Mouse (Mus musculus) ZHBTc4 (cell line): ENCODE measurements around the gene Rrp12.

Experiments used
- DNase-seq: peaks from one replicate; pipeline ENCODE4 v3.0.0-alpha.2; 2011; ENCODE audit warnings: low read depth, low spot score

Rrp12 gene

DNA sequence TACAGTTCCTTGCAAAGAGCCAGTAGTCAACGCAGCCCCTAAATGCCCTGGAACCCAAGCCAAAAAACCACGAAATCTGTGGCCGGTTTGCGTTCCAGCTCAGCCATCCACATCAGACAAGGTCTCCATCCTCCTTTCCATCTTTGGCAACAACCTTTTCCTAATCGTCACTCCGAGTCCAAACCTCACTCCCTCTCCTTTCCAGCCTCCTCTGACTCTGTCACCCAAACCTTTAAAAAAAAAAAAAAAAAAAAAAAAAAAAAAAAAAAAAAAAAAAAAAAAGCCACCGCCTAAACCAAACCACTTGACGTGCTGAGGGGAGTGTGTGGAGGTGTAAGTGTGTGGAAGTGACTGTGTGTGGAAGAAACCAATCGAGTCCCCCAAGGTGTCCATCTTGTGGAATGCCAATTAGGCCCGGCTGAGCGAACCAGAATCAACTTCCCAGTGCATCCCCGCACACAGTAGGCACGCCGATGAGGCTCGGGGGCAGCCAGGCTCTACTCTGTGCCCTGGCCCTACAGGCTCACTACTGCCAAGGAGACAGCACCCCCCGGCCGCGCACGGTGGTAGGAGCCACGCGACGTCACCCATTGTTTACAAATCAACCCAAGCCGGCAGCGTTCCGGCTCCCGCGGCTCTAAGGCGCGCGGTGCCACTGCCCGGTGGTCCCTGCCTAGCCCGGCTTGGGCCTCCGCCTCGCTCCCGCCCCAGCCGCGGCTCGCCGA lies 66.4 kb downstream of the Rrp12 start, which contains the start of gene Frat1:
Gene Frat1, plus strand, starts transcription at position 590 of the 725 bp plus-strand sequence.
- DNase-seq = peak; percentile 94

DNA sequence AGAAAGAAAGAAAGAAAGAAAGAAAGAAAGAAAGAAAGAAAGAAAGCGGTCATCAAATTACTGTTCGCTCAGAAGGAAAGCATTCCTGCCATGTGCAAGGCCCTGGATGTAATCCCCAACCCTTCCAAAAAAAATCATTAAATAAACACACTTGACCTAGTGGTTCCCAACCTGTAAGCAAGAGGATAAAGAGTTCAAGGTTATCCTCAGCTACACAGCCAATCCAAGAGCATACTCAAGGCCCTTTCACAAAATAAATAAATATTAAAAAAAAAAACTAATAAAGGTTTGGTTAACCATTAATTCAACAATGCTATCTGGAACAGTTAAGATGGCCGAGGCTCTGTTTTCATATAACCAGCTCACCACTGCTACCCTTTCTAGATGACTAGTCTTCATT lies 67.0 kb downstream of the Rrp12 start:
- no peak for DNase-seq

DNA sequence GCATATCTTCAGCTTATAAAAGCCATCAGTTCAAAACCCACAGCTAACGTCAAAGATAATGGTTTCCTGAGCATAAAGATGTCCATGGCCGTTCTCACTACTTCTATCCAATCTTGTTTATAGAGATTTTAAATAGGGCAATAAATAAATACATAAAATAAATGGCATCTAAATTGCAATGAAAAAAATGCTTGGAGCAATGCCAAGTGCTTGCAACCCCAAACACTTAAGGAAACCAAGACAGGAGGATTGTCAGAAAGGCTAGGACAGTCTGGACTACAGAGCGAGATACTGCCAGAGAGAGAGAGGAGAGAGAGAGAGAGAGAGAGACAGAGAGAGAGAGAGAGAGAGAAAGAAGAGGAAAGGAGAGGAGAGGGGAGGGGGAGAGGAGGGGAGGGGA lies 69.4 kb downstream of the Rrp12 start:
- no peak for DNase-seq

DNA sequence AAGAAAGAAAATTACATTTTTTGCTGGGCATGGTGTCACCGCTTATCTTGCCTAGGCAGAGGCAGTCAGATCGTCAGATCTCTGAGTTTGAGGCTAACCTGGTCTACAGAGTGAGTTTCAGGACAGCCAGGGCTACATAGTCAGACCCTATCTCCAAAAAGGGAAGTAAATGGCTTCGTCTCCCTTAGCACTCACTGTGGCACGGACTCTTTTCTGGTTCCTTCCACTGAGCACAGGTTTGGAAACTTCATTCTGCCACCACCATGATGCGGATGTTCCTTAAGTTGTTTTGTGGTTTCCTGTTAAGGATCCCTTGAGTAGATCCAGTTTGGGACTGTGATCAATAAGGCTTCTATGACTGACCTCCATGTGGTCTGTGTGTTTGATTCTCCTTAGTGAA lies 71.0 kb downstream of the Rrp12 start:
- no peak for DNase-seq

DNA sequence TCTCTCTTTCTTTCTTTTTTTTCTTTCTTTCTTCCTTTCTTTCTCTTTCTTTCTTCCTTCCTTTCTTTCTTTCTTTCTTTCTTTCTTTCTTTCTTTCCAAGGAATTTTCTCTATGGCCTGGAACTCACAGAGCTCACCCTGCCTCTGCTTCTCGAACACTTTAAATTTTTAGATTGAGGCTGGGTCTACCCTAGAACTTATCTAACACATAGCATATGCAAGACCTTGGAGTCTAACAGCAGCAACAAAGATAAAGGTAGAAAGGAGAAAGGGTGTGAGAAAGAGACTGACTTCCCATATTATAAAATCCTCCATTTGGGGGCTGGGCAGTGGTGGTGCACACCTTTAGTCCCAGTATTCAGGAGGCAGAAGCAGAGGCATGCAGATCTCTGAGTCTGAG lies 73.4 kb downstream of the Rrp12 start:
- DNase-seq = no peak

DNA sequence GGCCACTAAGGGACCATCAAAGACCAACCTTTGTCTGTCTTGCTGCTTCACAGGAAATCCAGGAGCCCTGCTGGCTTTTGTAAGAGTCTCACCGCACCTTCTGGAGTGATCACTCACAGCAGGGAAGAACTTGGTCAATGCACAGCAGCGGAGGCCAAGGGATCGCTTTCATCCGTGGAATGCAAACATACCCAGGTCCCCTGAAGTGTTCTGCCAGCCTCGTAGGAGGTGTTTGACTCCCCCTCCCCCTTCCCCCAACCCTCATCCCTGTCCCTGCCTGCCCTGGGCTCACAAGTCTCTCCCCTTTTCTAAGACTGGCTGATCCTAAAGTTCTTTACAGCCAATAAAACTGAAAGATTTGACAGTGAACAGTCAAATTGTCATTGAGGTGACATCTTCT lies 74.5 kb downstream of the Rrp12 start:
- peak; percentile 86 for DNase-seq

DNA sequence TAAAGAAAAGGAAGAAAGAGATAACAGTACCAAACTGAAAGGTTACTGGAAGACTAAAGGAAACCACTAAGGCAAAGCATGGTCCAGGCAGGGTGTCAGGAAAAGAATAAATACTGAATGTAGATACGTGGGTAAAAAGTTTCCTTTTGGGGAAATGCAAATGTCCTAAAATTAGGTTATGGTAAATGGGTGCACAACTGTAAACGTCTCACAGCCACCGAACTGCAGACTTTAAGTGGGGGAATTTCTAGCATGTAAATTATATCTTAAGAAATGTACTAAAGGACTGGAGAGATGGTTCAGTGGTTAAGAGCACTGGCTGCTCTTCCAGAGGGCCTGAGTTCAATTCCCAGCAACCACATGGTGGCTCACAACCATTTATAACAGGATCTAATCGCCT lies 77.2 kb downstream of the Rrp12 start:
- no peak for DNase-seq

DNA sequence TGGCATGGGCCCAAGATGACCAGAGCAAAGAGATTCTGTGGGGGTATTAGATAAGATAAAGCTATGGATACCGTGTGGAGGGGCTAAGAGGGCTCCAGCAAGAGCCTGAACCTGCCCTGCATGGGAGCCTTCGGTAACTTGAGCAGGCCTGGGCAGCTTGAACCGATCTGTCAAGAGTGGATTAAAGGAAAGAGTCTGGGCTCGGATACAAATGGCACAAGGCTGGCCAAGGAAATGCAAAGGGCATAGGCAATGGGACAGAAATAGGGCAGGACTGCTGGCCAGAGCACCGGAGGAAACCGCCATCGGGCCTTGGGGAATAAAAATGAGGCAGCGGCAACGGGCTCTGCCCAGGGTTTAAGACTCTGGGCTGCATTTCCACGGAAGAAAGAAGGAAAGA lies 78.6 kb downstream of the Rrp12 start:
- DNase-seq = no peak

DNA sequence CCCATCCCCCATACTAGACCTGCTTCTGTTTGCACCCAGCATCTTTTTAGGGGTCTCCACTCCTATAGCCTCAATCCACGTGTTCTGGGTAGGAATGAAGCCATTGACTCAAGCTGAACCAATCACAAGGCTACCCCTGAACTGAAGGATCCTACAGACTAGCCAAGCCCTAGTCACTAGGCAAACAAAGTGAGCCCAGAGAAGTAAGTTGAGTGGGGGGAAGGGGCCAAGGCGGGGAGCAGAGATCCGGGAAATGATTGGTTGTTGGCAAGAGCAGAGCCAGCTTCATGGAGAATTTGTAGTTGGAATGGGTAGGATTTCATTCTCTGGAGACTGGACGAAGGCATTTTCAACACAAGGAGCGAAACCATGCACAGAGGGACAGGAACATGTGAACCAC lies 79.1 kb downstream of the Rrp12 start:
- no peak for DNase-seq

DNA sequence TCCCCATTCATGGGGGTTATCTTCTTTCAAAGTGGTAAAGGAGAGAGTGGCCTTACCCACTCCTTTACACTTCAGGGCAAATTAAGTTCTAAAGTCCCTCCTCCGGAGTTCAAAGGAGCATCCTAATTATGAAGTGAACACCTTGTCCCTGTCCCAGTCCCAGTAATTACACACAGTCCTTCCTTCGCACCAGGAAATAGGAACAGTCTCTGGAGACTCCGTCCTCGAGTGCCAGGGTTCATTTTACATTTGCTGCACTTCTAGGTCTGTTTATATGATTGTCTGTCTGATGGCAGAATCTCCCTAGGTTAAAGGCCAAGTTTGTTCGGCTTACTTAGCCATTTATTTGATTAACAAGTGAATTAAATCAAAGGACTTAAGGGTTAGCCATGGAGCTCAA lies 79.6 kb downstream of the Rrp12 start:
- DNase-seq = no peak

DNA sequence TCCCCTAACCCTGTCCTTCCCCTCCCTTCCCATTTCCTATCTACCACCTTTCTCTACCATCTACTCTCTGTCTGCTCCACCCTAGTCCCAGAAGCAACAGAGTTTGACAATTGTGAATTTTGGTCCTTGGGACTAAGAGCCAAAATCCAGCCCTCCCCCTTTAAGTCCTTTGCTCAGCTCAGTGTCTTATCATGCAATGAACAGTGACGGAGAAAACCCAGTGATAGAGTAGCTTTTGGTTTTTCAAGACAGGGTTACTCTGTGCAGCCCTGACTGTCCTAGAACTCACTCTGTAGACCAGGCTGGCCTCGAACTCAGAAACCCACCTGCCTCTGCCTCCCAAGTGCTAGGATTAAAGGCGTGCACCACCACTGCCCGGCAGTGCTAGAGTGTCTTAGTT lies 82.6 kb downstream of the Rrp12 start:
- no peak for DNase-seq
